Mouse (Mus musculus): ENCODE data around the gene Celf5.

GRCm38 (mm10) chr10:81462917-81463316, 19.6 kb downstream of the Celf5 start:
- TF ChIP-seq CTCF (IDR thresholded peaks at IDR 0.05 in 2 of 3, conservative IDR thresholded peaks at IDR 0.05 in 1 of 3; ENCODE audit: control insufficient read depth in 1 of 3, insufficient read depth in 1 of 3, low read depth in 2 of 3, low read length in 3 of 3, poor library complexity in 1 of 3, severe bottlenecking in 1 of 3) = no peak
- TF ChIP-seq NELFE (IDR thresholded peaks at IDR 0.05; ENCODE audit: low read depth, low read length) = no peak
- TF ChIP-seq POLR2A (IDR thresholded peaks at IDR 0.05; ENCODE audit: control insufficient read depth in 1 of 2, insufficient read depth in 1 of 2, low read depth in 1 of 2, low read length in 2 of 2, poor library complexity in 1 of 2) = no peak
- TF ChIP-seq KAT2A (conservative IDR thresholded peaks at IDR 0.05; ENCODE audit: low read depth, low read length) = no peak
- no peak for TF ChIP-seq GATA1 (IDR thresholded peaks at IDR 0.05; ENCODE audit: low read depth, low read length)
- TF ChIP-seq CHD1 (IDR thresholded peaks at IDR 0.05; ENCODE audit: low read depth, low read length) = no peak
- no peak for TF ChIP-seq TCF12 (IDR thresholded peaks at IDR 0.05; ENCODE audit: low read depth, low read length)
- TF ChIP-seq E2F4 (IDR thresholded peaks at IDR 0.05; ENCODE audit: borderline replicate concordance, low read depth, low read length) = no peak
- TF ChIP-seq MAX (IDR thresholded peaks at IDR 0.05; ENCODE audit: low read length) = no peak
- no peak for TF ChIP-seq BHLHE40 (IDR thresholded peaks at IDR 0.05; ENCODE audit: borderline replicate concordance, low read depth, low read length)
- no peak for TF ChIP-seq MXI1 (IDR thresholded peaks at IDR 0.05; ENCODE audit: low read depth, low read length)
- no peak for TF ChIP-seq GABPA (IDR thresholded peaks at IDR 0.05; ENCODE audit: low read depth, low read length)
- no peak for TF ChIP-seq RCOR1 (IDR thresholded peaks at IDR 0.05; ENCODE audit: low read depth, low read length)
- TF ChIP-seq USF2 (IDR thresholded peaks at IDR 0.05; ENCODE audit: borderline replicate concordance in 1 of 2, insufficient read depth in 1 of 2, low read depth in 1 of 2, low read length in 2 of 2) = no peak
